ENCODE assay signal across 10 mouse cellular contexts in the genomic region with DNA sequence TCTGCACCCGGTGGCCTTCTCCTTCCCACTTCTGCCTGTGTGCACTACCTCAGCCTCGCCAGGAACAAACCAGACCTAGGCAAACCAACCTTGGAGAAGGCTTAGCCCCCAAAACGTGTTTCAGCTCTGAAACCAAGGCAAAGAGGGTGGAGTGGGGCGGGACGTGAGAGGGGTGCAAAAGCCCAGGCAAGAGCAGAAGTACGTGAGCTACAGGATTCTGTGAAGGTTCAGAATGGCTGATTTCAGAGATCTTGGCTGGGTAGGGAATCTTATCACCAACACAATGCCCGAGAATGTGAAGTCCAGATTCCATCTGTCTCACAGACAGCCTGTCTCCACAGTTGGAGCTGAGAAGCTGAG. TPM values are rescaled to one million over a fixed set of nuclear protein-coding genes. Genes with fewer than 3 reads are reported as not detected.
A peak's percentile ranks its signal among the peaks of the same experiment; 100 is the strongest.
DNase-seq lines count a peak whose midpoint lies in the region; ATAC-seq and TF ChIP-seq lines count a peak whose summit lies in the region.
"Had no signal": no experiment of that assay in that cellular context is flagged by ENCODE, and none has a peak within 500 bp of the region (broad histone marks: within the 10 kb centered on the region; RNA-seq: fewer than 3 reads in every experiment).

No protein-coding gene starts in this region.

- H3K27me3 ChIP-seq in heart, postnatal 0 days (ENCODE audit: control insufficient read depth, insufficient read depth, low read length), result no peaks in the 10 kb centered on the region
- H3K27me3 ChIP-seq in hindbrain, embryonic 16.5 days (replicated peaks; ENCODE audit: control insufficient read depth, insufficient read depth, low read length), result no peaks in the 10 kb centered on the region

- intact Hi-C loops in heart, postnatal 14 days (cut with DNase I), result loop anchor here (5.0 kb wide), 1 partner anchor 207 kb away; no protein-coding TSS in a partner anchor
- intact Hi-C loops in left cerebral cortex, adult 2 months (cut with DNase I), result no loop called here

- H3K27ac ChIP-seq in heart, postnatal 0 days (ENCODE audit: low read depth), result peak overlapping the region; percentile 58
- H3K27ac ChIP-seq in left cerebral cortex, adult 2 months, result no peak overlapping the region
- H3K27ac ChIP-seq in hindbrain, embryonic 16.5 days (ENCODE audit: low read depth, low read length), result no peak overlapping the region

- no peak overlapping the region for H3K9ac ChIP-seq in heart, postnatal 0 days (replicated peaks; ENCODE audit: low read depth, low read length)
- no peak overlapping the region for H3K9ac ChIP-seq in hindbrain, embryonic 16.5 days (ENCODE audit: low read depth, low read length)

- H3K4me3 ChIP-seq in heart, postnatal 0 days (ENCODE audit: low read depth, low read length), result no peak overlapping the region
- no peak overlapping the region for H3K4me3 ChIP-seq in left cerebral cortex, adult 2 months
- no peak overlapping the region for H3K4me3 ChIP-seq in hindbrain, embryonic 16.5 days (ENCODE audit: low read length)

- H3K36me3 ChIP-seq in heart, postnatal 0 days (replicated peaks; ENCODE audit: control insufficient read depth, insufficient read depth, low read length), result no peaks in the 10 kb centered on the region
- H3K36me3 ChIP-seq in hindbrain, embryonic 16.5 days (ENCODE audit: control insufficient read depth, insufficient read depth, low read length), result no peaks in the 10 kb centered on the region

- peaks cover 43% of the 10 kb centered on the region for H3K4me1 ChIP-seq in heart, postnatal 0 days (ENCODE audit: control insufficient read depth, insufficient read depth)
- H3K4me1 ChIP-seq in hindbrain, embryonic 16.5 days (ENCODE audit: control insufficient read depth, insufficient read depth, low read depth, low read length), result peaks cover 7% of the 10 kb centered on the region

- no peak for ATAC-seq in heart, postnatal 0 days (ENCODE audit: insufficient read depth, low read depth)
- ATAC-seq in hindbrain, embryonic 16.5 days, result no peak
- ATAC-seq: activated CD4-positive, CD25-positive, alpha-beta regulatory T cell, adult 4 months; inflammation-experienced regulatory T-cells, adult 6 months had no signal

- DNase-seq in heart, postnatal 0 days (ENCODE audit: low spot score), result no peak
- DNase-seq in heart, postnatal 14 days, result no peak
- DNase-seq in thymus, postnatal 4 days, result peak; percentile 58
- no peak for DNase-seq in thymus, adult 18-20 months
- DNase-seq in liver, result peak; percentile 55
- DNase-seq in ovary, postnatal 36 days (ENCODE audit: low spot score), result no peak
- no peak for DNase-seq in left cerebral cortex, adult 2 months (ENCODE audit: extremely low spot score in 1 of 2, low spot score in 2 of 2)

- TF ChIP-seq EP300 in heart, postnatal 0 days (IDR thresholded peaks at IDR 0.05; ENCODE audit: low read depth), result no peak

- no peak for TF ChIP-seq CTCF in heart, postnatal 0 days (IDR thresholded peaks at IDR 0.05; ENCODE audit: low read depth)
- TF ChIP-seq CTCF in left cerebral cortex, adult 2 months (IDR thresholded peaks at IDR 0.05), result no peak

- H3K4me2 ChIP-seq in heart, postnatal 0 days (ENCODE audit: low read depth, low read length), result no peak overlapping the region
- H3K4me2 ChIP-seq in hindbrain, embryonic 16.5 days (ENCODE audit: low read length), result no peak overlapping the region

- no peaks in the 10 kb centered on the region for H3K9me3 ChIP-seq in heart, postnatal 0 days (replicated peaks; ENCODE audit: control insufficient read depth, low read length)
- no peaks in the 10 kb centered on the region for H3K9me3 ChIP-seq in hindbrain, embryonic 16.5 days (ENCODE audit: control insufficient read depth, low read length)

- WGBS in heart, postnatal 0 days, result 36% methylated on average over 7 of the region's 7 CpGs
- WGBS in hindbrain, embryonic 16.5 days, result 75% methylated on average over 7 of the region's 7 CpGs

RNA-seq across cellular contexts. Expression of gene Ggta1, which starts 41.4 kb away (rescaled TPM):
- total RNA-seq in heart, postnatal 0 days (2014; rRNA removed; ENCODE audit: low replicate concordance), result 14.8 and 37.1 TPM in 2 replicates
- polyA plus RNA-seq in heart, postnatal 0 days (2015; fragmentation: Nextera tagmentation; extraction: Ambion mirVana), result 16.0 and 16.4 TPM in 2 replicates
- total RNA-seq in heart, postnatal 14 days (2021), result 10 to 100 TPM; 25.1 to 26.3 TPM
- total RNA-seq in left cerebral cortex, adult 2 months (2021), result 1 to 10 TPM; 2.6 to 4.0 TPM
- polyA plus RNA-seq in hindbrain, embryonic 16.5 days (2015; fragmentation: Nextera tagmentation; extraction: Ambion mirVana), result 7.1 and 9.2 TPM in 2 replicates

RNA-seq across cellular contexts. Expression of gene Dab2ip, which starts 53.7 kb away (rescaled TPM):
- total RNA-seq in heart, postnatal 0 days (2014; rRNA removed; ENCODE audit: low replicate concordance), result 57.7 and 61.1 TPM in 2 replicates
- polyA plus RNA-seq in heart, postnatal 0 days (2015; fragmentation: Nextera tagmentation; extraction: Ambion mirVana), result 23.8 and 23.9 TPM in 2 replicates
- total RNA-seq in heart, postnatal 14 days (2021), result 10 to 100 TPM; 51.1 to 55.8 TPM
- 100 to 1,000 TPM; 144 to 152 TPM for total RNA-seq in left cerebral cortex, adult 2 months (2021)
- polyA plus RNA-seq in hindbrain, embryonic 16.5 days (2015; fragmentation: Nextera tagmentation; extraction: Ambion mirVana), result 27.6 and 33.9 TPM in 2 replicates

Comparison
In these comparisons a context has a peak if more than half of its experiments do, and no peak if none do; other contexts are left out.
1. DNase-seq: peak in thymus, postnatal 4 days (single experiment) and liver (single experiment); none in heart, postnatal 0 days (single experiment), heart, postnatal 14 days (0 of 2), thymus, adult 18-20 months (0 of 2), ovary, postnatal 36 days (single experiment) and left cerebral cortex, adult 2 months (0 of 2).